Mouse (Mus musculus): ENCODE data around the gene Ppm1h. TPM values are rescaled to one million over a fixed set of nuclear protein-coding genes. Genes with fewer than 3 reads are reported as not detected.
"Not testable (repeated sequence)": the region's sequence is repeated elsewhere in the genome, so short reads cannot be mapped to it uniquely, and the experiment has no call there.

The Ppm1h gene
- total RNA-seq, 2 experiments from 2014 or later: 97.9 to 105 TPM

DNA sequence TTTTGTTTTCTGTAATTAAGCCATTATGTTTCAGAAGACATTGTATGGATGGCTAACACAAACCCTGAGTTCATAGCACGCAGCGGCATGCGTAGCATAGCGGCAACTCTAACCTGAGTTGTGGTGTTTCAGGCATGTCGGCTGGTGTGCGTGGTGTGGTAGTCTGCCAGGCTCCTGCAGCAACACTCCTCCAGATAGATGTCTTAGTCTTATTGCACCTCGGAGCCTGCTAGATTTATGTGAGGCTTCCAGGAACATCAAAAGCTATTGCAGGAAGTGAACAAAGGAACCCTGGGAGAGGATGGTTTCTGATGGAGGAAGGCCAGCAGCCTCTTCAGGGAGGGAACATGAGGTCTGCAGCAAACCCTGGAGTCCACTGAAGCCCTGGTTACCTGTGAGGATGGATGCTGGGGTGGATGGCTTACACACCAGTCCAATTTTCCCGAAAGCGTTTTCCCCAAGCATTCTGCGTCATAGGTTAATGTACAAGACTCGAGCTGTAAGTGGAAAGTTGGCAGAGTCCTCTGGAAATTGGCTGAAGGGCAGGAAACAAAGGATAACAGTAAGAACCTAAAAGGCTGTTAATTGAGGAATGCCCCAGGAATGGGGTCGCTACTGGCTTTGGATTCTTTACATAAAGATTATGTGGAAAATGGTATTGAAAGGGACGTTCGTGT is 239.2 kb downstream of the Ppm1h start:
- intact Hi-C loops (cut with DNase I): no loop called here
- H3K27ac ChIP-seq: no peak overlapping the region
- DNase-seq (ENCODE audit: extremely low spot score in 1 of 2, low spot score in 2 of 2): no peak
- H3K4me3 ChIP-seq: no peak overlapping the region
- TF ChIP-seq CTCF (IDR thresholded peaks at IDR 0.05): no peak

DNA sequence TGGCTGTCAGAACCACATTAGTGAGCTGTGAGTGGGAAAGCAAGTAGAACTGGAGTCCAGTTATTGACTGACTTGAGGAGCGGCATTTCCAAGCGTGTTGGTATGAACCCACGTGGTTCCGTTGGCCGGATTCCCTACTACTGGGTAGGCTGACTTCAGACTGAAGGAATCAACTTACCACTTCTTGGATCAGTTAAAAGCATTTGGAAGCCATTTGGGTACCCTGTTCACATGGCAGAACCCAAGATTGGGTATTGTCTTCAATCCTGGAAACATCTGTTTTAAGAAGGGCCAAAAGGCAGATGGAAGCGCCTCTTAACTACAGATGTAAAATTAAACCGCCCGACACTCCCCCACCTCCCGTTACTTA is 239.7 kb downstream of the Ppm1h start:
- intact Hi-C loops (cut with DNase I): no loop called here
- H3K4me3 ChIP-seq: no peak overlapping the region
- TF ChIP-seq CTCF (IDR thresholded peaks at IDR 0.05): no peak
- H3K27ac ChIP-seq: no peak overlapping the region
- no peak for DNase-seq (ENCODE audit: extremely low spot score in 1 of 2, low spot score in 2 of 2)

- intact Hi-C loops (cut with DNase I): no loop called here
- no peak for DNase-seq (ENCODE audit: extremely low spot score in 1 of 2, low spot score in 2 of 2)
- TF ChIP-seq CTCF (IDR thresholded peaks at IDR 0.05): no peak
- no peak overlapping the region for H3K27ac ChIP-seq
- no peak overlapping the region for H3K4me3 ChIP-seq
These were observed 240.2 kb downstream of the Ppm1h start for GRCm38 (mm10) chr10:122918754-122919153.

GRCm38 (mm10) chr10:122919416-122919815 is 240.9 kb downstream of the Ppm1h start:
- no peak for DNase-seq (ENCODE audit: extremely low spot score in 1 of 2, low spot score in 2 of 2)
- Histone ChIP-seq H3K4me3 (no peak overlapping the region), H3K27ac (0 out of 2 replicates have a peak overlapping the region, but pooled peaks have one; percentile 0)
- no peak for TF ChIP-seq CTCF (IDR thresholded peaks at IDR 0.05)
- intact Hi-C loops (cut with DNase I): no loop called here

GRCm38 (mm10) chr10:122920218-122920795 is 241.7 kb downstream of the Ppm1h start:
- Histone ChIP-seq H3K27ac (no peak overlapping the region; the same call in 1 of the 2 replicates), H3K4me3 (no peak overlapping the region)
- intact Hi-C loops (cut with DNase I): no loop called here
- DNase-seq (ENCODE audit: extremely low spot score in 1 of 2, low spot score in 2 of 2): no peak
- TF ChIP-seq CTCF (IDR thresholded peaks at IDR 0.05): no peak

GRCm38 (mm10) chr10:122922226-122922625 is 243.7 kb downstream of the Ppm1h start:
- Histone ChIP-seq H3K4me3 (no peak overlapping the region), H3K27ac (no peak overlapping the region)
- intact Hi-C loops (cut with DNase I): no loop called here
- no peak for TF ChIP-seq CTCF (IDR thresholded peaks at IDR 0.05)
- DNase-seq (ENCODE audit: extremely low spot score in 1 of 2, low spot score in 2 of 2): no peak

DNA sequence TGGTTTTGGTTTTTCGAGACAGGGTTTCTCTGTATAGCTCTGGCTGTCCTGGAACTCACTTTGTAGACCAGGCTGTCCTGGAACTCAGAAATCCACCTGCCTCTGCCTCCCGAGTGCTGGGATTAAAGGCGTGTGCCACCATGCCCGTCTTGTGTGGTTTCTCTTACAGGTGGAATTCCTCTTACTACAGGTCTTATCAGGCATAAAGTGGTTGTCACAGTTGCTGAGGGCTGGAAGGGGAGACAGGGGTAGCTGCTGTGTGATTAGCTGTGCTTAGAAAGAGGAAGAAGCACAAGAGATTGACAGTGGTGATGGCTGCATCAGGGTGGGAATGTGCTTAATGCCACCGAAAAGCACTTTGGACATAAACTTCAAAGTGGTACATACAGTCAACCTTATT is 246.0 kb downstream of the Ppm1h start:
- H3K4me3 ChIP-seq; DNase-seq (ENCODE audit: extremely low spot score in 1 of 2, low spot score in 2 of 2); intact Hi-C loops (cut with DNase I); H3K27ac ChIP-seq: not testable (repeated sequence)

- no peak overlapping the region for H3K4me3 ChIP-seq
- H3K27ac ChIP-seq: no peak overlapping the region
- no peak for DNase-seq (ENCODE audit: extremely low spot score in 1 of 2, low spot score in 2 of 2)
- intact Hi-C loops (cut with DNase I): no loop called here
- TF ChIP-seq CTCF (IDR thresholded peaks at IDR 0.05): no peak
These were observed 247.7 kb downstream of the Ppm1h start for GRCm38 (mm10) chr10:122926275-122926674.

DNA sequence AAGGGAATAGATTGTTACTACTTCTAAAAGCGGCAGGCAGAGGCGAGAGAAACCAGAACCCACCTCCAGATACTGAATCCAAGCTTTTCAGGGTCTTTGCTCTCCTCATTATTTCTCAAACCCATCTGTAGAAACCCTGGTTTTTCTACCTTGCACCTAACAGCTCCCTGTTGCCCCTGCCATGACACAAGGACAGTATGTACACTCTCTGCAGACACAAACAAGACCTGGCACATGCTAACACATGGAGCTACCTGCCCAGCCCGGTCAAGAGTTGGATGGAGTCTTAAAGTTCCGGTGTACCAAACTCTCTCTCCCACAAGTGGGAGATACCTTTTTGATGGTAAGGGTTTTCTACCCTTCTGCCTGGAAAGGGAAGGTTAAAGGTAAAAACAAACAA is 252.0 kb downstream of the Ppm1h start:
- intact Hi-C loops (cut with DNase I): loop anchor here (5.0 kb wide), 2 partner anchors 57 to 123 kb away; no protein-coding TSS in a partner anchor
- peak overlapping the region; percentile 41; the same call in 1 of the 2 replicates for H3K27ac ChIP-seq
- no peak for DNase-seq (ENCODE audit: extremely low spot score in 1 of 2, low spot score in 2 of 2)
- no peak for TF ChIP-seq CTCF (IDR thresholded peaks at IDR 0.05)
- no peak overlapping the region for H3K4me3 ChIP-seq

- peak overlapping the region; percentile 75 for H3K27ac ChIP-seq
- no peak overlapping the region; the same call in 1 of the 2 replicates for H3K4me3 ChIP-seq
- DNase-seq (ENCODE audit: extremely low spot score in 1 of 2, low spot score in 2 of 2): peak; percentile 48 to 57
- intact Hi-C loops (cut with DNase I): loop anchor here (5.0 kb wide), 2 partner anchors 56 to 124 kb away; no protein-coding TSS in a partner anchor
- no peak for TF ChIP-seq CTCF (IDR thresholded peaks at IDR 0.05)
These were observed 252.8 kb downstream of the Ppm1h start for GRCm38 (mm10) chr10:122931193-122931832.

DNA sequence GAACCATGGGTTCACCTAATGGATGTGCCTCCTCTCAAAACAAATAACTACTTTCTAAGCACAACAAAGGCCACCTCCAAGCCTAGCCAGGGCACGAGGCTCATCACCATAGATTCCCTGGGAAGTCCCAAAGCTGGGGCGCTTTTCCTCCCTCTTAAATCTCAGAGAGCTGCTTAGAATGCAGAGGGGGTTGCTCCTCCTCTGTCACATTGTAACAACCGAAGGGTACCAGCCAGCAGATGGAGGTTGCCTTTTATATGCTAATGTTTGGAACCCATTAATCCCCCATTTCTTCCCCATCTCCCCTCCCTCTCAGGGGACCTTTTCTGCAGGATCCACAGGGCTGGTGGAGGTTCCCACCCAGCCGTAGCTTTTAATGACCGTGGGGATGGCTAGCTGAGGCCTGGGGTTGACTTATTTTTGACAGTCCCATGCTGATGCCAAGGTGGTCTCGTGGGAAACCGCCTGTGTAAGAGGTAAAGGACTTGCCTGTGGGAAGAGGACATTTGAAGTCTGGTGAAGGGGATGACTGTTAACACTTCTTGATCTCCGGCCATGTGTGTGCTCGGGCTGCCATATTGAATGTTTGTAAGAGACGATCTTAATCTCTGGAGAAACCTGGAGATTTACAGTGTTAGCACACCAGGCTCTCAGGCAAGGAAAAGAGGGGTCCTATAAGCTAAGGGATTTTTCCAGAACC is 253.4 kb downstream of the Ppm1h start:
- peak overlapping the region; percentile 75 for H3K27ac ChIP-seq
- DNase-seq (ENCODE audit: extremely low spot score in 1 of 2, low spot score in 2 of 2): no peak
- no peak overlapping the region for H3K4me3 ChIP-seq
- intact Hi-C loops (cut with DNase I): loop anchor here (5.0 kb wide), 2 partner anchors 55 to 125 kb away; no protein-coding TSS in a partner anchor
- no peak for TF ChIP-seq CTCF (IDR thresholded peaks at IDR 0.05)
